23 mouse cellular contexts compared by ENCODE assay signal in genomic region chr6:55856085-55856484, GRCm38 (mm10). TPM values are rescaled to one million over a fixed set of nuclear protein-coding genes. Genes with fewer than 3 reads are reported as not detected.
DNase-seq lines count a peak whose midpoint lies in the region; ATAC-seq lines count a peak whose summit lies in the region.
"Had no signal": no experiment of that assay in that cellular context is flagged by ENCODE, and none has a peak within 500 bp of the region (broad histone marks: within the 10 kb centered on the region; RNA-seq: fewer than 3 reads in every experiment).

No protein-coding gene starts in this region.

- no peak for DNase-seq in frontal cortex, postnatal 25 days (ENCODE audit: low spot score in 2 of 2)
- peak; percentile 25 for DNase-seq in left cerebral cortex, adult 11 months (ENCODE audit: low spot score)
- DNase-seq in left cerebral cortex, postnatal 4 days, result no peak
- peak; percentile 48 to 54 for DNase-seq in right cerebral cortex, adult 2 months (ENCODE audit: low spot score in 2 of 2)
- DNase-seq in right cerebral cortex, postnatal 14 days, result no peak
- DNase-seq in telencephalon, adult 2 months (ENCODE audit: low read depth, low spot score), result peak; percentile 65
- no peak for DNase-seq in heart, adult 9 months (ENCODE audit: low spot score in 2 of 2)
- DNase-seq: adrenal gland, adult 8-10 months; adrenal gland, postnatal 25 days; cerebellum, adult 18-20 months; cerebellum, adult 9-10 months; cerebellum, postnatal 14 days; forebrain, postnatal 0 days; gastrocnemius, postnatal 25 days; heart, adult 18-20 months; heart, postnatal 14 days; heart, postnatal 4 days had no signal

- peak; percentile 89 for ATAC-seq in frontal cortex, adult (ENCODE audit: low TSS enrichment)
- ATAC-seq: activated CD4-positive, CD25-positive, alpha-beta regulatory T cell, adult 4 months; forebrain, embryonic 14.5 days; forebrain, postnatal 0 days; hindbrain, postnatal 0 days had no signal

- intact Hi-C loops in left cerebral cortex, postnatal 4 days (cut with DNase I), result no loop called here

RNA-seq across cellular contexts. Expression of gene Itprid1, which starts 19.4 kb away (rescaled TPM):
- 1 to 10 TPM; 1.3 to 1.8 TPM for total RNA-seq in left cerebral cortex, postnatal 4 days (2021)
- total RNA-seq: ES-E14; gastrocnemius, adult 8-10 months; gastrocnemius, postnatal 25 days; heart, postnatal 14 days; heart, postnatal 4 days; hindbrain, postnatal 0 days had no signal

Comparison
In these comparisons a context has a peak if more than half of its experiments do, and no peak if none do; other contexts are left out.
1. DNase-seq: peak in left cerebral cortex, adult 11 months (single experiment), right cerebral cortex, adult 2 months (2 of 2) and telencephalon, adult 2 months (single experiment); none in frontal cortex, postnatal 25 days (0 of 2), left cerebral cortex, postnatal 4 days (single experiment), right cerebral cortex, postnatal 14 days (single experiment) and heart, adult 9 months (0 of 2).